Mouse (Mus musculus): ENCODE measurements around the gene Nexn.

The Nexn gene

DNA sequence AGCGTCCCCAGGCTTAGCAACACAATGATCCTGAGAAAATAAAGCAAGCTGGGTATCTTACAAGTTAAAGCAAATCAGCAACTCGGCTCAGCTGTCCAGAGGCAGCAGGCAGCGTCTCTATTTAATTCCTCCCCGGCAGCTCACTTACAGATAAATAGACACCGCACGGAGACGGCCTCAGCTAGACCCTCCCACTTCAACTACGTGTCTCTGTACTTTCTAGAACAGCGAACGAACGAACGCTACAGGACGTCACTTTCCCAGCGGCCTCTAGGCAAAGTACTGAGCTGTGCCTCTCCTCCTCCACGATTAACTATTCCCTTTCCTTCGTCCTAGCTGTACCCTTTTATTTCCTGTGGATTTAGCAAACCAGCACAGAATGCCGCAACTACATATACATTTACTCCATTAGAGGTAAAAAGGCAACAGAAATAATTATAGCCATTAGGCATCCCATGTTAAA is 72.5 kb downstream of the Nexn start:
- DNase-seq (ENCODE audit: low spot score) = peak; percentile 88

DNA sequence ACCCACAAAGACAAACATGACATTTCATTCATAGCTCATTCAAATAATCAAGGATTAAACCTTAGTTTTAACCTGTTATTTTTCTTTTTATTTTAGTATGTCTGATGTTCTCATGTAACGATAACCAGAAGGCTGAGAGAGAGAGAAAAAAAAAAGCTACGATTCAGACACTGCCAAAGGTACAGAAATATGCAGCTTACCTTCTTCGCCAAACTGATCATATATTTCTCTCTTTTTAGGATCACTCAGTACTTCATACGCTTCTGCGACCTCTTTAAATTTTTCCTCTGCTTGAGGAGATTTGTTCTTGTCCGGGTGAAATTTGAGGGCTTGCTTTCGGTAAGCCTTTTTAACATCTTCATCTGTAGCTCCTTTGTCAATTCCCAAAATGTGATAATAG is 73.0 kb downstream of the Nexn start:
- DNase-seq (ENCODE audit: low spot score) = no peak

DNA sequence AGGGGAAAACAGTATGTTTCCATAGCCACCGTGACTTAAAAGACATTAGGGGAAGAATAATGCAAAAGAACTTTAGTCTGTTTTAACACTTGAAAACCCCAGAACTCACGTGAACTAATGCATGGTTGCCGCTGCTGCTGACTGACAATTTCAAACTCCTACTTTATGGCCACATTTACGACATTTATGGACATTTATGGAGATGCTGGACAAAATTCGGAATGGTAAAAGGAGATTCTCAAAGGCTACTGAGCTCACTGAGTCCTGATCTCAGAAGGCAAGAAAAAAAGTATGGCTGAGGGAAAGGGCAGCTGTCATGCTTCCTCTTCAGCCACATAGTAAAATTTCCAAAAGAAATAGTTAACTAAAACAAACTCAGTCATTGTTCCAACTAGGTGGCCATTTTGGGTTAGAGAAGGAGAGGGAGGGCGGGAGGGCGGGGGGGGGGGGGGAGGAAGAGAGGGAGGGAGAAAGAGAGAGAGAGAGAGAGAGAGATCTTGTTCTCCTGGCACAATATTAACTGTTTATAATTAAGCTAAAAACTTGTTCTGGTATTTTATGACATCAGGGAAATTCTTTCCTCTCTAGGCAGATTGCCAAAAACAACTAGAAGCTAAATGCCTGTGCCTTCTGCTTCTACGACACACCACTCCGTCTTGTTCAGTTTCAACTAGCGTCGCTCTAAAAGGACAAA is 73.8 kb downstream of the Nexn start:
- no peak for DNase-seq (ENCODE audit: low spot score)

DNA sequence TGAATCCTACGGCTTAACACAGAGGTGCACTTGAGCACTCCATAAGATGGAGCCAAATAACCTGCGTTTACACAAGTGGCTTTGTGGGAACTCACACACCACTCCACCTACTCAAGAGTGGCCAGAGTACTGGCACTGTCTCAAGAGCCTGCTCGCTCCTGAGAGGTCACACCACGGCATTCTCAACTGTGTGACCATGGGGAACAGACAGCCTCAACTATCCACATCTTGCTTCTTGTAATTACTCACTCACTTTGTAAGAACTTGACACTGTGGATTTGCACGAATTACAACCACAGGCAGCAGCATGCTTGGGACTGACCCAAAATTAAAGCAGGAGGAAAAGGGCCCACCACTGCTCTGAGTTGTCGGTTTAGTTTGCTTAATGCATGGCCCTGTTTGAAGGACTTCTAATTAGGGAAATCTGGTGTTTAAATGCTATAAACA is 74.3 kb downstream of the Nexn start:
- DNase-seq (ENCODE audit: low spot score) = no peak

DNA sequence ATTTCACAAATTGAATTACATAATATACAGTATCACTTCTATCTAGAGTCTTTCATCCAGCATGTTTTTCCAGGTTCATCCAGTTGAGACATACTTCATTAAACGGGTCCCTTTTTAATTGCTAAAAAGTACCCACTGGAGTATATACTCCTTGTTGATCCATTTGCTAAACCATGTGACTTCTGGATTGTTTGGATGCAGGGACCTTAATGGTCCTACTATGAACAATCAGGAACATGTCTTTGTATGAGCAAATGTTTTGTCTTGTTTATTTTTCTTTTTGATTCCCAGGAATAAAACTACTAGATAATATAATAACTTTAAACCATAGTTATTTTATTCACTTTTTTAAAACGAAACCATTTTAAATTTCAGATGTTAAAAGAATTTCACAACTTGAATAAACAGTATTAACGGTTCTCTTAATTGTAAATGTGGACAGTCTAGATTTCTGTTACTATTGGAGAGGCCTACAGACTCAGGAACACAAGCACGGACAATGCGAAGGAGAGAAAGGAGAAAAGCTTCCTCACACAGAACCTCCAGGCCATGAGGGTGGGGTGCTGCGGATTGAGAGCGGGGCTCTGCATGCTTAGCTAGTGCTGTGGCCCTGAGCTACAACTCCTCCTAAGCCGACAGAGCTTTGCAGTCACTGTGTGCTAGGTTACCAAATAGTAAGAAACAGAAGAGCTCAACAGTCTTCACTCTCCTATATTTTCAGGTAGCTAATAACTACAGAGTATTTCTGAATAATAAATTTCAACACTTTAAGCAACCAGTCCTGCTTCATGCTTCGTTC is 75.3 kb downstream of the Nexn start:
- DNase-seq (ENCODE audit: low spot score) = no peak

GRCm38 (mm10) chr3:152189306-152189705 is 76.8 kb downstream of the Nexn start:
- no peak for DNase-seq (ENCODE audit: low spot score)

Measured in layer of hippocampus, adult 11-12 months (tissue).